Mouse (Mus musculus): Measurements from ENCODE around the gene Cmtm5. TPM values are rescaled to one million over a fixed set of nuclear protein-coding genes. Genes with fewer than 3 reads are reported as not detected.
"Not testable (repeated sequence)": the region's sequence is repeated elsewhere in the genome, so short reads cannot be mapped to it uniquely, and the experiment has no call there.

The Cmtm5 gene
- total and polyA plus RNA-seq, 3 experiments, result not detected

DNA sequence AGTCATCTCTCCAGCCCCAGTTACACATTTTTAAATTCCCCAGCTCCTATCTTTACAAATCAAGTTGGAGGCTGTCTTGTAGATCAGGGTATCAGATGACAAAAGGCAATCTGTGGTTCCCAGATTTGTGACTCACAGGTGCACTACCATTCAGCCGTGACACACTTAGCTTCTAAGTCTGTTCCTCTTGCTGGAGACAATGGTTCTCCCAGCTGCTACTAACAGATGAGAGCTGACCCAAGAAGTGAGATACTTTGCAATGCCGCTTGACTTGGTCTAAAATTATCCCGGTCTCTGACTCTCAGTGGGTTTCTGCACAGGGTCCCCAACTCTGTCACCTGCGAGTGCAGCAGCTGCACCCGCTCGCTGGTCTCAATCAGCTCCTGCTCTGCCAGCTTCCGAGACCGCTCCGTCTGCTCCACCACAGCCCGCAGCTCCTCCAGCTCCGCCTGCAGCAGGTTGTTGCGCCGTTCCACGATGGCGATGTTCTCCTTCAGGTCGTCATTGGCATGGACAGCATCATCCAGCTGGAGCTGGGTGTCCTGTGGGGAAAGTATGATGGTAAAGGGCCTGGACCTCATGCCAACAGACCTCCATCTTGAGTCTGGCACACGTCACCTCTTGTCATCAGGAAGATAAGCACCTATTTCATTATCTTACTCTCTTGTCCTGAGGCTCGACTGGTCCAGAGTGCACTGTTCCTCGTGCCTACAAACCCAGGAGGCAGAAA lies 10.1 kb downstream of the Cmtm5 start:
- ATAC-seq (ENCODE audit: extremely low read depth, insufficient number of reproducible peaks, low FRiP score, poor library complexity, severe bottlenecking) (no peak), DNase-seq (ENCODE audit: low spot score) (no peak)
- TF ChIP-seq CTCF (IDR thresholded peaks at IDR 0.05; ENCODE audit: low read depth, low read length), result no peak
- TF ChIP-seq GATA2 (IDR thresholded peaks at IDR 0.05; ENCODE audit: borderline replicate concordance, low read depth, low read length), result no peak
- no peak overlapping the region for H3K4me3 ChIP-seq (ENCODE audit: low read depth, low read length)
- H3K36me3 ChIP-seq (replicated peaks), result no peaks in the 10 kb centered on the region
- H3K4me1 ChIP-seq (ENCODE audit: insufficient read depth, low read depth, low read length), result no peaks in the 10 kb centered on the region
- H3K9me3 ChIP-seq (replicated peaks), result no peaks in the 10 kb centered on the region
- peaks cover 17% of the 10 kb centered on the region; the same call in 1 of the 2 replicates for H3K27me3 ChIP-seq (ENCODE audit: insufficient read depth, low read length)

DNA sequence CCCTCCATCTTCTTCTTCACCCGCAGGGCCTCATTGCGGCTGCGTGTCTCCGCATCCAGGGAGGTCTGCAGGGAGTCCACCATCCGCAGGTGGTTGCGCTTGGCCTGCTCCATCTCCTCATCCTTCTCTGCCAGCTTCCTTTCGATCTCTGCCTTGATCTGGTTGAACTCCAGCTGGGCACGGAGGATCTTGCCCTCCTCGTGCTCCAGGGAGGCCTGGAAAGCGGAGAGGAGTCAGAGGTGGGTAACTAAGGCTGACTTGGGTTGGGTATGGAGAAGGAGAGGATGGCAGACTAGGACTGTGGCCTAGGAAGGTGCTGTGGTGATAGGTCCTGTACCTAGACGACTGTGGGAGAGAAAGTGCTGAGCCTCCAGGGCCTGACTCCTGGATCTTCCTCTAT lies 10.9 kb downstream of the Cmtm5 start:
- not testable (repeated sequence) for H3K4me1 ChIP-seq (ENCODE audit: insufficient read depth, low read depth, low read length); H3K4me3 ChIP-seq (ENCODE audit: low read depth, low read length); ATAC-seq (ENCODE audit: extremely low read depth, insufficient number of reproducible peaks, low FRiP score, poor library complexity, severe bottlenecking); H3K9me3 ChIP-seq (replicated peaks); DNase-seq (ENCODE audit: low spot score); H3K36me3 ChIP-seq (replicated peaks)
- H3K27me3 ChIP-seq (ENCODE audit: insufficient read depth, low read length), result peaks cover 16% of the 10 kb centered on the region; the same call in 1 of the 2 replicates

DNA sequence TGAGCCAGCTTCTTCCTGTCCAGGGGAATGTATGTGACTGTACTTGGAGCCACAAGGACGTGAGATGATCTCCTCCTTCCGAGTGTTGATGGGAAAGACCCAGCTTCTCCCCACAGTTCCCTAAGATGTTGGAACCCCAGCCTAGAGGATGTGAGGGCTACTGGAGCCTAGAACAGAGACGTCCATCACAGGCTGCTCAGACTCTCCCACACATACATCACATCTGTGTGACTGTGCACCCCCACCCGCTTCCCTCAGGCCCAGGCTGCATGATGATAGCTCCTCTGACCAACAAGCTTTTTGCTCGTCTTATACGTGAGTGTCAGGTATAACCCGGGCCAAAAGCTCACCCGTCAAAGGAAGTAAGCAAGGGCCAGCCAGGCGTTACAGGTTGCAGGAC lies 12.7 kb downstream of the Cmtm5 start:
- no peaks in the 10 kb centered on the region for H3K9me3 ChIP-seq (replicated peaks)
- ATAC-seq (ENCODE audit: extremely low read depth, insufficient number of reproducible peaks, low FRiP score, poor library complexity, severe bottlenecking) (no peak), DNase-seq (ENCODE audit: low spot score) (no peak)
- H3K4me1 ChIP-seq (ENCODE audit: insufficient read depth, low read depth, low read length), result no peaks in the 10 kb centered on the region
- H3K27me3 ChIP-seq (ENCODE audit: insufficient read depth, low read length), result peaks cover 21% of the 10 kb centered on the region
- H3K36me3 ChIP-seq (replicated peaks), result no peaks in the 10 kb centered on the region
- no peak overlapping the region for H3K4me3 ChIP-seq (ENCODE audit: low read depth, low read length)
- no peak for TF ChIP-seq GATA2 (IDR thresholded peaks at IDR 0.05; ENCODE audit: borderline replicate concordance, low read depth, low read length)
- TF ChIP-seq CTCF (IDR thresholded peaks at IDR 0.05; ENCODE audit: low read depth, low read length), result no peak
- no peak for TF ChIP-seq POLR2AphosphoS5 (IDR thresholded peaks at IDR 0.05; ENCODE audit: insufficient replicate concordance, low read depth, low read length)
- no peak for TF ChIP-seq GATA1 (IDR thresholded peaks at IDR 0.05; ENCODE audit: borderline replicate concordance, low read length)
- no peak for TF ChIP-seq TAL1 (conservative IDR thresholded peaks at IDR 0.05; ENCODE audit: low read depth, low read length)

DNA sequence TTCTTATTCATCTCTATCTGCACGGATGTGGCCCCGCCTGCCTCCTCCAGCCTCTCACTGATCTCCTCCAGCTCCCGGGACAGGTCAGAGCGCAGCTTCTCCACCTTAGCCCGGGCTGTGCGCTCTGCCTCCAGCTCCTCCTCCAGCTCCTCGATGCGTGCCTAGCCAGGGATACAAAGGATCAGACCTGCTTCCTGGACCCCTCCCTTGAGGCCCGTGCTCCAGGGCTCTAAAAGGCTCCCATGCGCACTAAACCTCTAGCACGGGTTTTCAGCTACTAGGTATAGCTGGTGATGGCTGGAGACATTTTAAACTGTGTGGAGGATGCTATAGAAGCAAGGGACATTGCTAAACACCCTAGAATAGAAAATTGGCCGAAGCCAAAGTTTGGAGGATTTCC lies 14.4 kb downstream of the Cmtm5 start:
- H3K4me1 ChIP-seq (ENCODE audit: insufficient read depth, low read depth, low read length), result no peaks in the 10 kb centered on the region
- TF ChIP-seq GATA1 (IDR thresholded peaks at IDR 0.05; ENCODE audit: borderline replicate concordance, low read length) (no peak), GATA2 (IDR thresholded peaks at IDR 0.05; ENCODE audit: borderline replicate concordance, low read depth, low read length) (no peak), CTCF (IDR thresholded peaks at IDR 0.05; ENCODE audit: low read depth, low read length) (no peak), POLR2AphosphoS5 (IDR thresholded peaks at IDR 0.05; ENCODE audit: insufficient replicate concordance, low read depth, low read length) (no peak), TAL1 (conservative IDR thresholded peaks at IDR 0.05; ENCODE audit: low read depth, low read length) (no peak)
- DNase-seq (ENCODE audit: low spot score) (no peak), ATAC-seq (ENCODE audit: extremely low read depth, insufficient number of reproducible peaks, low FRiP score, poor library complexity, severe bottlenecking) (no peak)
- no peak overlapping the region for H3K4me3 ChIP-seq (ENCODE audit: low read depth, low read length)
- no peaks in the 10 kb centered on the region for H3K36me3 ChIP-seq (replicated peaks)
- peaks cover 21% of the 10 kb centered on the region for H3K27me3 ChIP-seq (ENCODE audit: insufficient read depth, low read length)
- no peaks in the 10 kb centered on the region for H3K9me3 ChIP-seq (replicated peaks)

DNA sequence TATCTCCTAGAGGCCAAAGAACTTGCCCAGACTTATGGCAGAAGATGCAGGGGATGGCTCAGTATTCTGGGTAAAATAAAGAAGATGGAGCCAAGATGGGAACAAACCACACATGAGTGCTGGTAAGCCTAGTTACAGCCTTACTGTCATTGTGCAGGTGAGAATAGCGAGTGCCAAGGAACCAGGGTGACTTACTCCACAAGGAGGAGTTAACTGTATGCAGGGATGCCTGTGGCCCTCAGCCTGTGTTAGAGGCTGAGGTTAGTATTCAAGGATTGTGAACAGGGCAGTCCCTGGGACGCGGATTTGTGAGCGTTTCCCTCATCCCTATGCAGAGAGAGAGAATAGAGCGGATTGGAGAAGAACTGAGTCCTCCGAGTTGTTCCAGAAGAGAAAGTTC lies 15.5 kb downstream of the Cmtm5 start:
- Histone ChIP-seq H3K27me3 (ENCODE audit: insufficient read depth, low read length) (peaks cover 16% of the 10 kb centered on the region), H3K4me3 (ENCODE audit: low read depth, low read length) (no peak overlapping the region), H3K9me3 (replicated peaks) (no peaks in the 10 kb centered on the region), H3K36me3 (replicated peaks) (no peaks in the 10 kb centered on the region), H3K4me1 (ENCODE audit: insufficient read depth, low read depth, low read length) (no peaks in the 10 kb centered on the region)
- DNase-seq (ENCODE audit: low spot score) (no peak), ATAC-seq (ENCODE audit: extremely low read depth, insufficient number of reproducible peaks, low FRiP score, poor library complexity, severe bottlenecking) (no peak)
- TF ChIP-seq TAL1 (conservative IDR thresholded peaks at IDR 0.05; ENCODE audit: low read depth, low read length) (no peak), CTCF (IDR thresholded peaks at IDR 0.05; ENCODE audit: low read depth, low read length) (no peak), GATA2 (IDR thresholded peaks at IDR 0.05; ENCODE audit: borderline replicate concordance, low read depth, low read length) (no peak), GATA1 (IDR thresholded peaks at IDR 0.05; ENCODE audit: borderline replicate concordance, low read length) (no peak), POLR2AphosphoS5 (IDR thresholded peaks at IDR 0.05; ENCODE audit: insufficient replicate concordance, low read depth, low read length) (no peak)

DNA sequence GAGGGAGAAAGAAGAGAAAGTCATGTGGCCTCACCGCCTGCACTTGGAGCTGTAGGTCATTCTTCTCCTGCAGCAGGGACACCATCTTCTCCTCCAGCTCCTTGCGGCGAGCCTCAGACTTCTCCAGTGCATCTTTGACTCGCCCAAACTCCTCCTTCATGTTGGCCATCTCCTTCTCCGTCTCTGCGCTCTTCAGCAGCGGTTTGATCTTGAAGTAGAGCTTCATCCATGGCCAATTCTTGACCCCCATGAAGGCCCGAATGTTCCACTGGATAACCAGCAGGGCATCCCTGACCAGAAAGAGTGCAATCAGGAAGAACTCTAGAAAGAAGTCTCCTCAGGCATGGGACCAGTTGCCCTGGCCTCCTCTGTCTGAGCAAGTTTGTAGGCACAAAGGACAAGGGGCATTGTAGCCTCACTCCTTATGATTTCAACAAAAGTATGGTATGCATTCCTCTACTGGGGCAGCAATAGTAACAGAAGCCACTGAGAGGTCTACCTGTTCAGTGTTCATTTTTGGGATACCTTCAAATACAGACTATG lies 17.7 kb downstream of the Cmtm5 start:
- H3K27me3 ChIP-seq (ENCODE audit: insufficient read depth, low read length), result peaks cover 14% of the 10 kb centered on the region
- DNase-seq (ENCODE audit: low spot score) (no peak), ATAC-seq (ENCODE audit: extremely low read depth, insufficient number of reproducible peaks, low FRiP score, poor library complexity, severe bottlenecking) (no peak)
- no peaks in the 10 kb centered on the region for H3K4me1 ChIP-seq (ENCODE audit: insufficient read depth, low read depth, low read length)
- no peaks in the 10 kb centered on the region for H3K9me3 ChIP-seq (replicated peaks)
- TF ChIP-seq GATA2 (IDR thresholded peaks at IDR 0.05; ENCODE audit: borderline replicate concordance, low read depth, low read length), result no peak
- TF ChIP-seq POLR2AphosphoS5 (IDR thresholded peaks at IDR 0.05; ENCODE audit: insufficient replicate concordance, low read depth, low read length), result no peak
- TF ChIP-seq CTCF (IDR thresholded peaks at IDR 0.05; ENCODE audit: low read depth, low read length), result no peak
- no peak for TF ChIP-seq GATA1 (IDR thresholded peaks at IDR 0.05; ENCODE audit: borderline replicate concordance, low read length)
- no peak for TF ChIP-seq TAL1 (conservative IDR thresholded peaks at IDR 0.05; ENCODE audit: low read depth, low read length)
- no peak overlapping the region for H3K4me3 ChIP-seq (ENCODE audit: low read depth, low read length)
- no peaks in the 10 kb centered on the region for H3K36me3 ChIP-seq (replicated peaks)
